Mouse (Mus musculus) forelimb bud, embryonic 11.5 days (tissue): ENCODE measurements at regions not wholly inside any gene's neighbourhood (a gene's known extent, or its start where the extent isn't known, plus 50 kb on each side); places are given as distances from the start of the nearest gene placed in this dataset.
A peak's percentile ranks its signal among the peaks of the same experiment; 100 is the strongest.

Experiments used
- DNase-seq: peaks from one replicate; pipeline ENCODE4 v3.0.0-alpha.2; 2012; ENCODE audit warnings: low read depth, low spot score

GRCm38 (mm10) chr6:59556668-59557310, 130.7 kb upstream of the Gprin3 start:
- DNase-seq, result no peak

GRCm38 (mm10) chr6:59537025-59537424, 110.9 kb upstream of the Gprin3 start:
- no peak for DNase-seq

- DNase-seq, result no peak
Observed at GRCm38 (mm10) chr6:59524940-59525265, 98.8 kb upstream of the Gprin3 start.

GRCm38 (mm10) chr6:59524095-59524939, 98.2 kb upstream of the Gprin3 start:
- DNase-seq, result no peak

GRCm38 (mm10) chr6:59522960-59523359, 96.9 kb upstream of the Gprin3 start:
- DNase-seq, result no peak

GRCm38 (mm10) chr6:59500818-59501217, 74.7 kb upstream of the Gprin3 start:
- DNase-seq, result no peak

GRCm38 (mm10) chr6:59498800-59499199, 72.7 kb upstream of the Gprin3 start:
- DNase-seq, result no peak

- peak; percentile 35 for DNase-seq
Observed at GRCm38 (mm10) chr6:59498079-59498478, 72.0 kb upstream of the Gprin3 start.

- DNase-seq, result no peak
Observed at GRCm38 (mm10) chr6:59489001-59489575, 63.0 kb upstream of the Gprin3 start.

GRCm38 (mm10) chr6:59488386-59488785, 62.3 kb upstream of the Gprin3 start:
- DNase-seq, result no peak

- no peak for DNase-seq
Observed at GRCm38 (mm10) chr6:59484004-59484403, 57.9 kb upstream of the Gprin3 start.

- DNase-seq, result peak; percentile 29
Observed at GRCm38 (mm10) chr6:59483587-59483986, 57.5 kb upstream of the Gprin3 start.
